Mouse (Mus musculus): ENCODE measurements around the gene Lhx9. TPM values are rescaled to one million over a fixed set of nuclear protein-coding genes. Genes with fewer than 3 reads are reported as not detected.

The Lhx9 gene
- polyA plus RNA-seq, 1 experiment from 2014 or later = 31.4 TPM

DNA sequence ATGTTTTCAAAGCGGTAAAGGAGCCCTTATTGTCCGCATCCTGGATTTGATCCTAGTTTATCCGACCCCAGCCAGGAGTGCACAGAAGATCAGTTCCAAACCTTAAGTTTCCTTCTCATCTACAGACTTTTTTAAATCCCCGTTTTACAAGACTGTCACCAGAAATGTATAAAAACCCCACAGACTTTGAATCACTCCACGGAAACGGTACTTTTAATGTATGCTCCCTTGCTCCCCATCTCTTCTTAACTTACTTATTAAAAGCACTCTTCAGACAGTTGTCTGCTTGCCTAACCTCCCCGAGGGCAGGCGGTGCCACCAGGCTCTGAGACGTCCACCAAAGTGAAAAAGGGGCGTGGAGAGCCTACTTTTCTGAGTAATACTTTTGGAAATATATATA, 5.6 kb downstream of the Lhx9 start:
- under 1% methylated on average over 10 of the region's 10 CpGs for WGBS
- peak; percentile 59 for DNase-seq (ENCODE audit: low spot score)
- Histone ChIP-seq H3K36me3 (ENCODE audit: control insufficient read depth, insufficient read depth, low read length) (no peaks in the 10 kb centered on the region), H3K4me1 (replicated peaks; ENCODE audit: control insufficient read depth, insufficient read depth, low read length) (peaks cover 2% of the 10 kb centered on the region; the same call in 1 of the 2 replicates), H3K4me2 (replicated peaks; ENCODE audit: low read depth, low read length) (0 out of 2 replicates have a peak overlapping the region, but pooled peaks have one; percentile 3), H3K9ac (ENCODE audit: low read depth, low read length) (no peak overlapping the region), H3K27me3 (ENCODE audit: control insufficient read depth, insufficient read depth, low read length) (peaks cover 68% of the 10 kb centered on the region), H3K27ac (ENCODE audit: low read depth, low read length) (no peak overlapping the region; the same call in 1 of the 2 replicates), H3K9me3 (ENCODE audit: control insufficient read depth, low read length) (no peaks in the 10 kb centered on the region), H3K4me3 (ENCODE audit: low read depth, low read length) (peak overlapping the region; percentile 32; the same call in 1 of the 2 replicates)
- no peak for ATAC-seq (ENCODE audit: low FRiP score)

DNA sequence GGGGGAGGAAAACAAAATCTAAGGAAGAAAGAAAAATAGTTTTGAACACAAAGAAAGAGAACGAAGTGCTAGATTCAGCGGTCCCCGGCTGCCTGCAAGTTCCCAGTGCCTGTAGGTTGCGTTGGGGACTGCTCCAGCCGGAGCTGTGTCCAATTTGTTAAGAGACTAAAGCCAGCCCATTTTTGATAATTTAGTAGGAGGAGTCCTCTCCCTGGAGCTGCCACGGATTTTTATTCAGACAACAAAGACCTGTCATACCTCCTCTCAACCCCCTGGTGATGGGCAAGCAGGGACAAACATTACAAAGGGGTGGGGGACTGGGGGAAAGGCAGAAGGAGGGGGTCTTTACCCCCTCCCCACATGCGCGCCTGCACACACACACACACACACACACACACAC, 6.1 kb downstream of the Lhx9 start:
- peak overlapping the region; percentile 58; the same call in 1 of the 2 replicates for H3K9ac ChIP-seq (ENCODE audit: low read depth, low read length)
- H3K4me2 ChIP-seq (replicated peaks; ENCODE audit: low read depth, low read length) = peak overlapping the region; percentile 57
- peaks cover 2% of the 10 kb centered on the region; the same call in 1 of the 2 replicates for H3K4me1 ChIP-seq (replicated peaks; ENCODE audit: control insufficient read depth, insufficient read depth, low read length)
- ATAC-seq (ENCODE audit: low FRiP score) (peak; percentile 67), DNase-seq (ENCODE audit: low spot score) (peak; percentile 66)
- no peaks in the 10 kb centered on the region for H3K36me3 ChIP-seq (ENCODE audit: control insufficient read depth, insufficient read depth, low read length)
- H3K27ac ChIP-seq (ENCODE audit: low read depth, low read length) = peak overlapping the region; percentile 63
- peak overlapping the region; percentile 43 for H3K4me3 ChIP-seq (ENCODE audit: low read depth, low read length)
- peaks cover 68% of the 10 kb centered on the region for H3K27me3 ChIP-seq (ENCODE audit: control insufficient read depth, insufficient read depth, low read length)
- under 1% methylated on average over 8 of the region's 8 CpGs for WGBS
- H3K9me3 ChIP-seq (ENCODE audit: control insufficient read depth, low read length) = no peaks in the 10 kb centered on the region

DNA sequence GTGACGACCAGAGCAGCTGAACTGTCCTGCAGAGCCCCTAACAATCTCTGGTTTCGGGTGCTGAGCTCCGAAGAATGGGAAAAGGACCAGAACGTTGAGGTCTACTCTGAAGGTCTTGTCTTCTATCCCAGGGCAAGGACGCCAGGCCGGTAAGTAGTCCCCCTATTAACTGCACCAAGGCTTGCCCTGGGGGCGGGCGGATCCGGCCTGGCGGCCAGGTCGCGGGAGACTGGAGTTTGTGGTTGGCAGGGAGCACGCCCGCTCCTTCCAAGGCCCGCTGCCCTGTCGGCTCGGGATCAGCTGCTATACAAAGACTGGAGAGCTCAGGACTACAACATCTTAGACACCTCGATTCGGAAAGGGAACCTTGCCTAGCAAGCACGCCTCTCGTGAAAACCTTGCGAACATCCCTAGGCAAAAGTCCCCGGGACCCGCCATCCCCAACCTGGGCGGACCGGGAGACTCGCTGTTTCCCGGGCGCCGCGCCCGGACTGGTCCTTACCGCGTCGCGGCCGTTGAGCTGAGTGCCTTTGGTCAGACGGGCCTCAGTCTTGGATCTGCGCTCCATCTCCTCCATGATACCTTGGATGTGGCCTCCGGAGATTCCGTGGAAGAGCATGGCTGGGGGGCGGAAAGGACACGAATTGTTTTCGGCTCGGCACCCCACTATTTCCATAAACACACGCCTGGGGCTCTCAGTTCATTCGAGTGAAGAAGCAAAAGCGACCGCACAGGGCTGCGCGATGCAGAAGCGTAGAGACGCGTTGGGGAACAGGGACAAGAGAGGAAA, 6.9 kb downstream of the Lhx9 start:
- Histone ChIP-seq H3K4me1 (replicated peaks; ENCODE audit: control insufficient read depth, insufficient read depth, low read length) (peaks cover 2% of the 10 kb centered on the region; the same call in 1 of the 2 replicates), H3K36me3 (ENCODE audit: control insufficient read depth, insufficient read depth, low read length) (no peaks in the 10 kb centered on the region), H3K4me2 (replicated peaks; ENCODE audit: low read depth, low read length) (peak overlapping the region; percentile 57), H3K9me3 (ENCODE audit: control insufficient read depth, low read length) (no peaks in the 10 kb centered on the region), H3K4me3 (ENCODE audit: low read depth, low read length) (peak overlapping the region; percentile 43), H3K27ac (ENCODE audit: low read depth, low read length) (peak overlapping the region; percentile 63), H3K9ac (ENCODE audit: low read depth, low read length) (peak overlapping the region; percentile 58), H3K27me3 (ENCODE audit: control insufficient read depth, insufficient read depth, low read length) (peaks cover 68% of the 10 kb centered on the region)
- ATAC-seq (ENCODE audit: low FRiP score) (peak; percentile 66), DNase-seq (ENCODE audit: low spot score) (peak; percentile 81)
- 2% methylated on average over 54 of the region's 54 CpGs for WGBS

DNA sequence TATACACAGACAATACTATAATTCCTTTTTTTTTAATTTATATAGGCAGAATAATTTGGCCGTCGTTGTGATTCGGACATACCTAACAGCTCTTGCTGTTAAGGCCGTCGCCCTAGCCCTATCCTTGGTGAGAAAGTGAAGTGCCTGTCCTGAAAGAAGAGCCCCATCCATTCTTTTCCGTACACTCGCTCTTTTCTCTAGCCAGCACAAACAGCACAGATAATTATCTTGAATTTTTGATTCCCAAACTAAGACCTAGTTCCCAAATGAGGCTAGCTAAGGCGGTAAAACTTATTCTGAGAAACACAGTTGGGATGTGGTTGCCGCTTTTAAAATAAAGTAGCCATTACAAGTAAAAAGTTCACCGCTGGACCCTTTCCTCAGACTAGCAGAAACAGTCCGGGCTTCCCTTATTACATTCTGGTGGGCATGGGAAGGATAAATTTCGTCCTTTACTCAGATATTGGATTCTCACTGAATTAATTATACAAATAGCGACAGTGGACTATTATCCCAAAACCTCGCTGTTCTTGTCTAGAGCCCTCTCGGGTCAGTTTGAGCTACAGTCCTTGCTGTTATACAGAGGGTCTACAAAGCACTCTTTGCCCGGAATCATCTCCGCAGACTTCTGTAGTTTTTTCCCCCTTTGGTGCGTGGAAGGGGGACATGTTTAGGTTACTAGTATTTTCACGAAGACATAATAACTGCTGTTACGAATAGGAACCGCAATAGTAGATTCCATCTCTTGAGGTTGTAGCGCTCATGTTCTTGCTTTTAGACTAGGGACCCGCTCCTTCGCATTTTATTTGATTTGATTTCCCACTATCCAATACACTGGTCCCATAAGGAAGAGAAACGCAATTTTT, 7.7 kb downstream of the Lhx9 start:
- Histone ChIP-seq H3K9me3 (ENCODE audit: control insufficient read depth, low read length) (no peaks in the 10 kb centered on the region), H3K36me3 (ENCODE audit: control insufficient read depth, insufficient read depth, low read length) (no peaks in the 10 kb centered on the region), H3K4me2 (replicated peaks; ENCODE audit: low read depth, low read length) (peak overlapping the region; percentile 57; the same call in 1 of the 2 replicates), H3K27ac (ENCODE audit: low read depth, low read length) (peak overlapping the region; percentile 18; the same call in 1 of the 2 replicates), H3K9ac (ENCODE audit: low read depth, low read length) (peak overlapping the region; percentile 58), H3K4me3 (ENCODE audit: low read depth, low read length) (peak overlapping the region; percentile 43), H3K27me3 (ENCODE audit: control insufficient read depth, insufficient read depth, low read length) (peaks cover 68% of the 10 kb centered on the region), H3K4me1 (replicated peaks; ENCODE audit: control insufficient read depth, insufficient read depth, low read length) (peaks cover 2% of the 10 kb centered on the region; the same call in 1 of the 2 replicates)
- DNase-seq (ENCODE audit: low spot score) (peak; percentile 75), ATAC-seq (ENCODE audit: low FRiP score) (no peak)
- WGBS = 5% methylated on average over 25 of the region's 25 CpGs

DNA sequence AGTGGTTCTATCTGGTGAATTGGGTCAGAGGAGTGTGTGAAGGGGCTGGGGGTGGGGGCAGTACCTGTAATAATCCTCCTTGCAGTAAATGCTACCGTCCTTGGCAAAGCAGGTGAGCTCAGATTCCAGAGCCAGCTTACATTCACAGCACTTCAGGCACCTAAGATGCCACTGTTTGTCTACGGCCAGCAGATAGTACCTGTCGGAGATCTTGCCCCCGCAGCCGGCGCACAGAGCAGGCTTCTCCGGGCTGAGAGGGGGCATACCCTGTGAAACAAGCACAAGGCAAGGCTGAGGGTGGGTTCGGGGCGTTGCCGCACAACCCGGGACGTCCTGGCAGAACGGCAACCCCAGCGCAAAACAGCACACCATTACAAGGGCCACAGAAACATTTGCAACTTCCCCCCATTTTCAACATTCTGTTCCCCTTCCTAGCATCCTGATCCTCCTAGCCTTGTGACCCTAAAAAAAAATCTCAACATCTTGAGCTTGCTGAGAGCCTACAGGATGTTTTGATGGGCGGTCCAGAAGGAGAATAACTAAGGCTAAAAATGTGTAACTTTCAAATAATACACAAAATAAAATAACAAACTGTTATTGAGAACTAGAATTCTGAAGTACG, 8.5 kb downstream of the Lhx9 start:
- DNase-seq (ENCODE audit: low spot score) = peak; percentile 52
- H3K27me3 ChIP-seq (ENCODE audit: control insufficient read depth, insufficient read depth, low read length) = peaks cover 68% of the 10 kb centered on the region
- no peak overlapping the region for H3K27ac ChIP-seq (ENCODE audit: low read depth, low read length)
- no peaks in the 10 kb centered on the region for H3K9me3 ChIP-seq (ENCODE audit: control insufficient read depth, low read length)
- peak overlapping the region; percentile 35; the same call in 1 of the 2 replicates for H3K9ac ChIP-seq (ENCODE audit: low read depth, low read length)
- peaks cover 2% of the 10 kb centered on the region; the same call in 1 of the 2 replicates for H3K4me1 ChIP-seq (replicated peaks; ENCODE audit: control insufficient read depth, insufficient read depth, low read length)
- no peaks in the 10 kb centered on the region for H3K36me3 ChIP-seq (ENCODE audit: control insufficient read depth, insufficient read depth, low read length)
- peak overlapping the region; percentile 43 for H3K4me3 ChIP-seq (ENCODE audit: low read depth, low read length)
- WGBS = 5% methylated on average over 16 of the region's 16 CpGs
- H3K4me2 ChIP-seq (replicated peaks; ENCODE audit: low read depth, low read length) = no peak overlapping the region
- no peak for ATAC-seq (ENCODE audit: low FRiP score)

DNA sequence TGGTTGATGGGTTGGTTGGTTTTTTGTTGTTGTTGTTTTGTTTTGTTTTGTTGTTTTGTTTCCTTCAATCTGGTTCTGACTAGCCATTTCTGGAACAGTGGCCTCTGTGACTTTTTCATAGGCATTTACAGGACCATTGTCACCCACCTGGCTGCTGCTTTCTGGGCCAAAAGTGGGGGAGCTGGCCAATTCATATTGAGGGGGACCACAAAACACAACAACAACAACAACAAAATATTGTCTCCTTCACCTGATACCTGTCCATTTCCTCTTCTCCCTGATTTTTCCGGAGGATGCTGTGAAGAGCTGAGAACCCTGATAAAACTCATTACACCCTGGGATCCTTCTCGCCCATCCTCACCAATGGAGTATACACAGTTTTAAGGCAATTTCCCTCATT, 9.1 kb downstream of the Lhx9 start:
- Histone ChIP-seq H3K9ac (ENCODE audit: low read depth, low read length) (no peak overlapping the region; the same call in 1 of the 2 replicates), H3K4me1 (replicated peaks; ENCODE audit: control insufficient read depth, insufficient read depth, low read length) (peaks cover 2% of the 10 kb centered on the region; the same call in 1 of the 2 replicates), H3K9me3 (ENCODE audit: control insufficient read depth, low read length) (no peaks in the 10 kb centered on the region), H3K27me3 (ENCODE audit: control insufficient read depth, insufficient read depth, low read length) (peaks cover 66% of the 10 kb centered on the region), H3K36me3 (ENCODE audit: control insufficient read depth, insufficient read depth, low read length) (no peaks in the 10 kb centered on the region), H3K27ac (ENCODE audit: low read depth, low read length) (no peak overlapping the region), H3K4me2 (replicated peaks; ENCODE audit: low read depth, low read length) (no peak overlapping the region), H3K4me3 (ENCODE audit: low read depth, low read length) (peak overlapping the region; percentile 43)
- WGBS = 15% methylated on average over 2 of the region's 2 CpGs
- DNase-seq (ENCODE audit: low spot score) (peak; percentile 39), ATAC-seq (ENCODE audit: low FRiP score) (no peak)

DNA sequence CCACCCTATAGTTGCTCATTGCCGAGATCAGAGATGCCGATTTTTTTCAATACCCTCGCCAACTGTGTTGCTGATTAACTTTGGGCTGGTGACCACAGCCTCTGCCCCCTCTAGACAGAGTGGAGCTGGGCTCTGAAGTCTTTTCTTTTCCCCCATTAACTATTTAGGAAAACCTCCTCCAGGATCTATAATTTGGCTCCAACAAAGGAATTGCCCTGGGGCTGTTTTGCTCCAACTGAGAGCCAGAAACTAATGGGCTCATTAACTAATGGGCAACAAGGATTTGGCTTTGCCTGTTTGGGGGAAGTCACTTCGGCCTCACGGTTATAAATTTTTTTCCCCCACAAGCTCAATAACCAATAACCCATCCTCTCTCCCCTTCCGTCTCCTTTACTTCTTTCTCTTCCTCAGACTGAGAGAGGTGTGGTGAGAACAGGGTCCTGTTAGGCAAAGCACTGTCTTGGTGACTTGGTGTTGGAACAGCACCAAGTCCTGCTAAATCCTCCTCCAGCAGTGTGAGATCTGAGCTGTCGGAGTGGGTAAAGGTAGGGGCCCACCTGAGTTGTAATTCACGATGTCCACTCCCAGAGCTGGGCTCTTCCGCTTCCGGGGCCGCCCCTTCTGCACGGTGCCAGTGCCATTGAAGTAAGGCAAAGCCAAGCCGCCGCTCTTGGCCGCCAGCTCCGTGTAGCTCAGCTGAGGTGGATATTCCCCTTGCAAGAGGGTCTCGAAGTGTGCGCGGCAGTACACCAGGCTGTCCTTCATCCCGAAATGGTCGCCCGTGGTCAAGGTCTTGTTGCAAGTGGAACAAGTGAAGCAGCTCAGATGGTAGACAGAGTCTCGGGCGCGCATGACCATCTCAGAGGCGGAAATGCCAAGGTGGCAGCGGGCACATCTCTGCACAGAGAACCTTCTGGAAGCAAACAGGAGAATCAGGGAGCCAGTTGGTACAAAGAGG, 10.3 kb downstream of the Lhx9 start:
- peak overlapping the region; percentile 14; the same call in 1 of the 2 replicates for H3K4me3 ChIP-seq (ENCODE audit: low read depth, low read length)
- H3K4me2 ChIP-seq (replicated peaks; ENCODE audit: low read depth, low read length) = peak overlapping the region; percentile 15; the same call in 1 of the 2 replicates
- no peak overlapping the region; the same call in 1 of the 2 replicates for H3K9ac ChIP-seq (ENCODE audit: low read depth, low read length)
- WGBS = 9% methylated on average over 27 of the region's 27 CpGs
- peaks cover 2% of the 10 kb centered on the region; the same call in 1 of the 2 replicates for H3K4me1 ChIP-seq (replicated peaks; ENCODE audit: control insufficient read depth, insufficient read depth, low read length)
- ATAC-seq (ENCODE audit: low FRiP score) = no peak
- no peaks in the 10 kb centered on the region for H3K36me3 ChIP-seq (ENCODE audit: control insufficient read depth, insufficient read depth, low read length)
- H3K27me3 ChIP-seq (ENCODE audit: control insufficient read depth, insufficient read depth, low read length) = peaks cover 63% of the 10 kb centered on the region
- no peak overlapping the region for H3K27ac ChIP-seq (ENCODE audit: low read depth, low read length)
- no peaks in the 10 kb centered on the region for H3K9me3 ChIP-seq (ENCODE audit: control insufficient read depth, low read length)
- DNase-seq (ENCODE audit: low spot score) = peak; percentile 60

Measured in hindbrain, embryonic 11.5 days (tissue).